ENCODE assay signal across 7 mouse cellular contexts in the genomic region with DNA sequence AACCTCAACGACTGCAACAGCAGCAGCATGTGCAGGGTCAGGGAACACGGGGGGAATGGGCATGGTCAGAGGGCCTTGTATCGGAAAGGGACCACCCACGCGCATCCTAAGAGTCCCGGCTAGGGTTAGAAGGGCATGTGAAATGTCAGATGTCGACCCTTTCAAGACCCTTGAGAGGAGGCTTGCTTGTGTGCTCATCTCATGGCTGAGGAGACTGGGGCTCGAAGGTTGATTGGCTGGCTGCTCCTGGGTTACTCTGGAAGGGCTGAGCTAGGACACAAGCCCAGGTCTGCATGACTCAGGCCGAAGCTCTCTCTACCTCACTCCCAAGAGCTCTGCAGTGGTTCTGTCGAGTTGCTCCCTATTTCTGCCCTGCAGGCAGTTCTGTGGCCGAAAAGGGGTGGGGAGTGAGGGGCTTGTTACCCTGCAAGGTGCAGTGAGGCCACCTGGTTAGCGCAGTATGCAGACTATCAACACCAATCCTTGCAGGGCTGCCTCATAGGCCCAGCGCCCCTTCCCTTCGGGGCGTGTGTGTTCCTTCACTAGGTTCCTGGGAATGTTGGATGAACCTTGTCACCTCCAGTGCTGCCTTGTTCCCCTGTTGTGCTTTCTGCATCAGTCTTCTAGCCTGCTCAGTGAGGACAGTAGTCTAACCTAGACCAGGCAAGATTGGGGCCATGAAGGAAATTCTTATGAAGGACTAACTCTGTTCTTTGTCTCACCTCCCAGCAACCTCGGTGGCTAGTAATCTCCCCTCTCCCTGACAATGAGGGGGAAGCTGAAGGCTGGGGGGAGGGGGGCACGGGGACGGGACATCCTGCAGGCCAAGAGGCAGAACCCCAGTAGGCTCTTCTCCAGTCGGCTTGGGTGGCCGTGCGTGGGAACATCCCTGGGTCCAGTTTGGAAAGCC. TPM values are rescaled to one million over a fixed set of nuclear protein-coding genes. Genes with fewer than 3 reads are reported as not detected.
DNase-seq lines count a peak whose midpoint lies in the region; ATAC-seq and TF ChIP-seq lines count a peak whose summit lies in the region.

No protein-coding gene starts in this region.

- peak overlapping the region; percentile 84 for H3K4me2 ChIP-seq in forebrain, embryonic 11.5 days (ENCODE audit: low read depth, low read length, severe bottlenecking)
- H3K4me2 ChIP-seq in liver, embryonic 12.5 days = peak overlapping the region; percentile 65
- peak overlapping the region; percentile 70 for H3K4me2 ChIP-seq in stomach, postnatal 0 days (replicated peaks; ENCODE audit: low read depth)

- WGBS in spleen, adult 2 months = 61% methylated on average over 20 of the region's 21 CpGs
- WGBS in forebrain, embryonic 11.5 days = 19% methylated on average over 21 of the region's 21 CpGs
- 34% methylated on average over 21 of the region's 21 CpGs for WGBS in liver, embryonic 12.5 days (ENCODE audit: insufficient replicate concordance)
- 31% methylated on average over 21 of the region's 21 CpGs for WGBS in stomach, postnatal 0 days
- 61% methylated on average over 21 of the region's 21 CpGs for WGBS in thymus, adult 2 months

- no peaks in the 10 kb centered on the region for H3K9me3 ChIP-seq in forebrain, embryonic 11.5 days (ENCODE audit: control insufficient read depth, low read length)
- H3K9me3 ChIP-seq in liver, embryonic 12.5 days (replicated peaks) = no peaks in the 10 kb centered on the region
- no peaks in the 10 kb centered on the region for H3K9me3 ChIP-seq in stomach, postnatal 0 days (ENCODE audit: control insufficient read depth, low read length)

- H3K27me3 ChIP-seq in spleen, adult 2 months (ENCODE audit: control insufficient read depth, insufficient read depth, low read length) = no peaks in the 10 kb centered on the region
- no peaks in the 10 kb centered on the region for H3K27me3 ChIP-seq in forebrain, embryonic 11.5 days (ENCODE audit: control insufficient read depth, insufficient read depth, low read length)
- peaks cover 23% of the 10 kb centered on the region for H3K27me3 ChIP-seq in liver, embryonic 12.5 days (replicated peaks)
- H3K27me3 ChIP-seq in stomach, postnatal 0 days (ENCODE audit: control insufficient read depth, insufficient read depth, low read length) = no peaks in the 10 kb centered on the region
- no peaks in the 10 kb centered on the region for H3K27me3 ChIP-seq in thymus, adult 2 months (ENCODE audit: control insufficient read depth, insufficient read depth, low read length)

- TF ChIP-seq CTCF in spleen, adult 2 months (IDR thresholded peaks at IDR 0.05; ENCODE audit: extremely low read depth, insufficient read depth, insufficient read length, insufficient replicate concordance) = no peak
- no peak for TF ChIP-seq CTCF in stomach, postnatal 0 days (IDR thresholded peaks at IDR 0.05; ENCODE audit: low read depth)
- no peak for TF ChIP-seq CTCF in thymus, adult 2 months (IDR thresholded peaks at IDR 0.05; ENCODE audit: borderline replicate concordance, control insufficient read depth, extremely low read depth, insufficient read depth, low read length, poor library complexity)

- peaks cover 2% of the 10 kb centered on the region for H3K4me1 ChIP-seq in spleen, adult 2 months (ENCODE audit: control insufficient read depth, insufficient read depth, insufficient read length)
- peaks cover 12% of the 10 kb centered on the region; the same call in 1 of the 2 replicates for H3K4me1 ChIP-seq in forebrain, embryonic 11.5 days (replicated peaks; ENCODE audit: control insufficient read depth, insufficient read depth, low read length)
- peaks cover 16% of the 10 kb centered on the region for H3K4me1 ChIP-seq in liver, embryonic 12.5 days
- H3K4me1 ChIP-seq in stomach, postnatal 0 days (replicated peaks; ENCODE audit: control insufficient read depth, insufficient read depth) = peaks cover 11% of the 10 kb centered on the region; the same call in 1 of the 2 replicates
- H3K4me1 ChIP-seq in thymus, adult 2 months (replicated peaks; ENCODE audit: control insufficient read depth, insufficient read depth, low read length) = peaks cover 10% of the 10 kb centered on the region; the same call in 1 of the 2 replicates

- no peak for TF ChIP-seq POLR2A in spleen, adult 2 months (IDR thresholded peaks at IDR 0.05; ENCODE audit: low read depth, low read length)
- TF ChIP-seq POLR2A in thymus, adult 2 months (IDR thresholded peaks at IDR 0.05; ENCODE audit: control insufficient read depth, extremely low read depth, insufficient read depth, low read length, poor library complexity) = no peak

- H3K36me3 ChIP-seq in spleen, adult 2 months (ENCODE audit: control insufficient read depth, insufficient read depth, low read length) = peaks cover 5% of the 10 kb centered on the region
- no peaks in the 10 kb centered on the region; the same call in 1 of the 2 replicates for H3K36me3 ChIP-seq in forebrain, embryonic 11.5 days (ENCODE audit: control insufficient read depth, insufficient read depth, low read length)
- peaks cover 21% of the 10 kb centered on the region for H3K36me3 ChIP-seq in liver, embryonic 12.5 days
- H3K36me3 ChIP-seq in stomach, postnatal 0 days (ENCODE audit: control insufficient read depth, insufficient read depth, low read length) = no peaks in the 10 kb centered on the region; the same call in 1 of the 2 replicates
- peaks cover 3% of the 10 kb centered on the region; the same call in 1 of the 2 replicates for H3K36me3 ChIP-seq in thymus, adult 2 months (ENCODE audit: control insufficient read depth, insufficient read depth, low read length)

- peak overlapping the region; percentile 71 for H3K9ac ChIP-seq in forebrain, embryonic 11.5 days (ENCODE audit: low read length)
- no peak overlapping the region for H3K9ac ChIP-seq in liver, embryonic 12.5 days
- H3K9ac ChIP-seq in stomach, postnatal 0 days (ENCODE audit: low read length) = peak overlapping the region; percentile 51

- no peak for DNase-seq in spleen, adult 2 months (ENCODE audit: low read depth in 1 of 2, low spot score in 2 of 2)
- DNase-seq in spleen, postnatal 14 days (ENCODE audit: low spot score in 2 of 2) = no peak
- DNase-seq in forebrain, embryonic 11.5 days (ENCODE audit: low spot score) = peak; percentile 60
- DNase-seq in stomach, postnatal 0 days (ENCODE audit: low spot score) = no peak
- no peak for DNase-seq in thymus, adult 2 months
- no peak for DNase-seq in thymus, postnatal 36 days

- ATAC-seq in forebrain, embryonic 11.5 days (replicated peaks; ENCODE audit: low FRiP score) = peak; percentile 40
- ATAC-seq in liver, embryonic 12.5 days = no peak
- ATAC-seq in stomach, postnatal 0 days (ENCODE audit: low FRiP score, low TSS enrichment) = no peak; the same call in 1 of the 2 replicates

- TF ChIP-seq EP300 in stomach, postnatal 0 days (optimal IDR thresholded peaks at IDR 0.05) = no peak

- no peak overlapping the region for H3K27ac ChIP-seq in spleen, adult 2 months (ENCODE audit: insufficient read depth, low read length)
- H3K27ac ChIP-seq in forebrain, embryonic 11.5 days (ENCODE audit: low read depth, low read length) = no peak overlapping the region
- H3K27ac ChIP-seq in liver, embryonic 12.5 days = no peak overlapping the region
- H3K27ac ChIP-seq in stomach, postnatal 0 days (replicated peaks) = peak overlapping the region; percentile 86
- no peak overlapping the region for H3K27ac ChIP-seq in thymus, adult 2 months (ENCODE audit: control insufficient read depth, insufficient read depth, low read length)

- peak overlapping the region; percentile 27; the same call in 1 of the 2 replicates for H3K4me3 ChIP-seq in spleen, adult 2 months (ENCODE audit: extremely low read depth, insufficient read depth, insufficient read length)
- peak overlapping the region; percentile 31; the same call in 1 of the 2 replicates for H3K4me3 ChIP-seq in forebrain, embryonic 11.5 days (ENCODE audit: low read depth, low read length)
- peak overlapping the region; percentile 35 for H3K4me3 ChIP-seq in liver, embryonic 12.5 days
- peak overlapping the region; percentile 34 for H3K4me3 ChIP-seq in stomach, postnatal 0 days (ENCODE audit: low read depth, low read length)
- no peak overlapping the region for H3K4me3 ChIP-seq in thymus, adult 2 months (ENCODE audit: control insufficient read depth, insufficient read depth, low read length)

RNA-seq across cellular contexts. Expression of gene Gm13889, which starts 18.8 kb away (rescaled TPM):
- 12.3 and 15.7 TPM in 2 replicates for polyA plus RNA-seq in spleen, adult 2 months (2012; rRNA removed)
- polyA plus RNA-seq in forebrain, embryonic 11.5 days (2014; fragmentation: Nextera tagmentation; extraction: Ambion mirVana) = 8.5 and 11.2 TPM in 2 replicates
- 3.2 and 3.8 TPM in 2 replicates for polyA plus RNA-seq in liver, embryonic 12.5 days (2016; fragmentation: Nextera tagmentation; extraction: Ambion mirVana)
- 70.7 and 82.0 TPM in 2 replicates for polyA plus RNA-seq in stomach, postnatal 0 days (2015; fragmentation: Nextera tagmentation; extraction: Ambion mirVana)
- polyA plus RNA-seq in thymus, adult 2 months (2012; rRNA removed) = 7.4 and 8.6 TPM in 2 replicates

RNA-seq across cellular contexts. Expression of gene Gm27027, which starts 20.4 kb away (rescaled TPM):
- 0.47 TPM in 1 of 2 replicates, not detected in the other for polyA plus RNA-seq in spleen, adult 2 months (2012; rRNA removed)
- not detected in 2 replicates for polyA plus RNA-seq in forebrain, embryonic 11.5 days (2014; fragmentation: Nextera tagmentation; extraction: Ambion mirVana)
- not detected in 2 replicates for polyA plus RNA-seq in liver, embryonic 12.5 days (2016; fragmentation: Nextera tagmentation; extraction: Ambion mirVana)
- polyA plus RNA-seq in stomach, postnatal 0 days (2015; fragmentation: Nextera tagmentation; extraction: Ambion mirVana) = not detected in 2 replicates
- polyA plus RNA-seq in thymus, adult 2 months (2012; rRNA removed) = not detected in 2 replicates

RNA-seq across cellular contexts. Expression of gene Alkbh3, which starts 34.8 kb away (rescaled TPM):
- 23.2 and 24.7 TPM in 2 replicates for polyA plus RNA-seq in spleen, adult 2 months (2012; rRNA removed)
- polyA plus RNA-seq in forebrain, embryonic 11.5 days (2014; fragmentation: Nextera tagmentation; extraction: Ambion mirVana) = 51.4 and 51.9 TPM in 2 replicates
- polyA plus RNA-seq in liver, embryonic 12.5 days (2016; fragmentation: Nextera tagmentation; extraction: Ambion mirVana) = 41.6 and 41.8 TPM in 2 replicates
- 46.2 and 50.4 TPM in 2 replicates for polyA plus RNA-seq in stomach, postnatal 0 days (2015; fragmentation: Nextera tagmentation; extraction: Ambion mirVana)
- polyA plus RNA-seq in thymus, adult 2 months (2012; rRNA removed) = 44.5 and 54.3 TPM in 2 replicates
